Mouse (Mus musculus) C2C12 (cell line): Measurements from ENCODE around the gene Olfr25.

Experiments
- MAX ChIP-seq: IDR thresholded peaks from one replicate; pipeline ENCODE4 v1.6.1; 2011; ENCODE audit warnings: mild to moderate bottlenecking, control low read depth
- USF1 ChIP-seq: IDR thresholded peaks from one replicate; pipeline ENCODE4 v1.6.1; 2011; ENCODE audit warnings: low read depth, mild to moderate bottlenecking, control low read depth, moderate library complexity

GRCm38 (mm10) chr9:38290807-38291206 is 38.1 kb upstream of the Olfr25 start, which contains the start of gene Olfr896-ps1:
- TF ChIP-seq MAX (no peak), USF1 (no peak)
